Mouse (Mus musculus) kidney, adult 9 months (tissue): ENCODE measurements around the gene Gm11595.
"Not testable (repeated sequence)": the region's sequence is repeated elsewhere in the genome, so short reads cannot be mapped to it uniquely, and the experiment has no call there.

Source experiments
- DNase-seq: peaks from one replicate; pipeline ENCODE4 v3.0.0; 2022

Gene Gm11595

GRCm38 (mm10) chr11:99772813-99773212 lies at the start of gene Gm11595:
TSS of gene Gm11595 (minus strand) at chr11:99772913.
- DNase-seq: not testable (repeated sequence)

- DNase-seq: not testable (repeated sequence)
Measured at GRCm38 (mm10) chr11:99815566-99815965, 42.9 kb upstream of the Gm11595 start, which contains the start of gene Gm11564. TSS of gene Gm11564 (minus strand) at chr11:99815666.

DNA sequence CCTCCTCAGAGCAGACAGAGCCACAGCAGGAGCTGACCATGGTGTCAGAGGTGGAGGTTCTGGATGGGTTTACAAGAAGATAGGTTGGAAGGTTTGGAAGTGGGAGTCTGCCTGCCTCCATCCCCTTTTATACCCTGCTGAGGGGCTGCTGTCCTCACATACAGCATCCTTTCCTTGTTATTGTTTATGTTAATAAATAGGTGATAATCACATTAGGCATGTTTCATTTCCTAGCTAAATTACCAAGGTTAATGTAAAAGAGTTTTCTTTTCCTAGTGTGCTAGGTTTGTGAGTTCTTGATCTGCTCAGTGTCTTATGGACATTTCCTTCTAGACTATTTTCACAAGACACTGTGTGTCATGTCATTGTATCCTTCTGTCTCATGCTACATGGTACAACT lies 37.1 kb upstream of the Gm11595 start, which contains the start of gene Krtap4-13:
Gene Krtap4-13 (minus strand): TSS at position 101 of the 400 bp plus-strand sequence.
- not testable (repeated sequence) for DNase-seq

DNA sequence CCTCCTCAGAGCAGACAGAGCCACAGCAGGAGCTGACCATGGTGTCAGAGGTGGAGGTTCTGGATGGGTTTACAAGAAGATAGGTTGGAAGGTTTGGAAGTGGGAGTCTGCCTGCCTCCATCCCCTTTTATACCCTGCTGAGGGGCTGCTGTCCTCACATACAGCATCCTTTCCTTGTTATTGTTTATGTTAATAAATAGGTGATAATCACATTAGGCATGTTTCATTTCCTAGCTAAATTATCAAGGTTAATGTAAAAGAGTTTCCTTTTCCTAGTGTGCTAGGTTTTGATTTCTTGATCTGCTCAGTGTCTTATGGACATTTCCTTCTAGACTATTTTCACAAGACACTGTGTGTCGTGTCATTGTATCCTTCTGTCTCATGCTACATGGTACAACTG lies 31.6 kb upstream of the Gm11595 start, which contains the start of gene Gm11554:
Gene Gm11554 (minus strand): TSS at position 101 of the 400 bp plus-strand sequence.
- DNase-seq: not testable (repeated sequence)

DNA sequence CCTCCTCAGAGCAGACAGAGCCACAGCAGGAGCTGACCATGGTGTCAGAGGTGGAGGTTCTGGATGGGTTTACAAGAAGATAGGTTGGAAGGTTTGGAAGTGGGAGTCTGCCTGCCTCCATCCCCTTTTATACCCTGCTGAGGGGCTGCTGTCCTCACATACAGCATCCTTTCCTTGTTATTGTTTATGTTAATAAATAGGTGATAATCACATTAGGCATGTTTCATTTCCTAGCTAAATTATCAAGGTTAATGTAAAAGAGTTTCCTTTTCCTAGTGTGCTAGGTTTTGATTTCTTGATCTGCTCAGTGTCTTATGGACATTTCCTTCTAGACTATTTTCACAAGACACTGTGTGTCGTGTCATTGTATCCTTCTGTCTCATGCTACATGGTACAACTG lies 26.1 kb upstream of the Gm11595 start, which contains the start of gene Gm11569:
Gene Gm11569 (minus strand): TSS at position 101 of the 400 bp plus-strand sequence.
- not testable (repeated sequence) for DNase-seq

DNA sequence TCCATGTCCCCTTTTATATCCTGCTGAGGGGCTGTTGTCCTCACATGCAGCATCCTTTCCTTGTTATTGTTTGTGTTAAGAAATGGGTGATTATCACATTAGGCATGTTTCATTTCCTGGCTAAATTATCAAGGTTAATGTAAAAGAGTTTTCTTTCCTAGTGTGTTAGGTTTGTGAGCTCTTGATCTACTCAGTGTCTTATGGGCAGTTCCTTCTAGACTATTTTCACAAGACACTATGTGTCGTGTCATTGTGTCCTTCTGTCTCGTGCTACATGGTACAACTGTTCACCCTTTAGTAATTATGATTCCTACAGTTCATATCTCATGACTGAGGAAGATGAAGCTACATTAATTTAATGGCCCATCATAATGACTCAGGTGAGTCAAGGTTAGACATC lies 20.7 kb upstream of the Gm11595 start, which contains the start of gene Gm11596:
Gene Gm11596 (minus strand): TSS at position 101 of the 400 bp plus-strand sequence.
- DNase-seq: no peak

GRCm38 (mm10) chr11:99784900-99785299 lies 12.2 kb upstream of the Gm11595 start, which contains the start of gene Krtap4-9:
TSS of gene Krtap4-9 (plus strand) at chr11:99785200.
- DNase-seq: not testable (repeated sequence)

DNA sequence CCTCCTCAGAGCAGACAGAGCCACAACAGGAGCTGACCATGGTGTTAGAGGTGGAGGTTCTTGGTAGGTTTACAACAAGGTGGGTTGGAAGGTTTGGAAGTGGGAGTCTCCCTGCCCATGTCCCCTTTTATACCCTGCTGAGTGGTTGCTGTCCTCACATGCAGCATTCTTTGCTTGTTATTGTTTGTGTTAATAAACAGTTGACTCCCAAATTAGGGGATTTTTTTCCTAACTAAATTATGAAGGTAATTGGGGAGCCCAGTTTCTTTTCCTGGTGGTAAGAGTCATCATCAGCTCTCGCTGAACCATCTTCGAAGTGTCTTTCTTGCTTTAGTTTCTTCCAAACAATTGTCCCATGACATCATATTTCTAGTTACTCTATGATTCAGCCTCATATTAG lies 7.9 kb upstream of the Gm11595 start, which contains the start of gene Krtap4-8:
Gene Krtap4-8 (minus strand): TSS at position 101 of the 400 bp plus-strand sequence.
- DNase-seq: no peak

- DNase-seq: peak; percentile 35
Measured at GRCm38 (mm10) chr11:99778401-99778800, 5.7 kb upstream of the Gm11595 start.

- DNase-seq: no peak
Measured at GRCm38 (mm10) chr11:99768410-99768809, 4.3 kb downstream of the Gm11595 start.

GRCm38 (mm10) chr11:99758877-99759276 lies 13.8 kb downstream of the Gm11595 start:
- DNase-seq: no peak

- DNase-seq: peak; percentile 20
Measured at GRCm38 (mm10) chr11:99743985-99744384, 28.7 kb downstream of the Gm11595 start.

- no peak for DNase-seq
Measured at GRCm38 (mm10) chr11:99734190-99734589, 38.5 kb downstream of the Gm11595 start, which contains the start of gene Gm14180. TSS of gene Gm14180 (minus strand) at chr11:99734290.

- DNase-seq: no peak
Measured at GRCm38 (mm10) chr11:99724061-99724460, 48.7 kb downstream of the Gm11595 start.
